Mouse (Mus musculus): ENCODE results near the gene Rnf227. TPM values are rescaled to one million over a fixed set of nuclear protein-coding genes. Genes with fewer than 3 reads are reported as not detected.
A peak's percentile ranks its signal among the peaks of the same experiment; 100 is the strongest.

Gene Rnf227
- total and polyA plus RNA-seq, 2 experiments from 2014 or later, result 225 to 231 TPM

DNA sequence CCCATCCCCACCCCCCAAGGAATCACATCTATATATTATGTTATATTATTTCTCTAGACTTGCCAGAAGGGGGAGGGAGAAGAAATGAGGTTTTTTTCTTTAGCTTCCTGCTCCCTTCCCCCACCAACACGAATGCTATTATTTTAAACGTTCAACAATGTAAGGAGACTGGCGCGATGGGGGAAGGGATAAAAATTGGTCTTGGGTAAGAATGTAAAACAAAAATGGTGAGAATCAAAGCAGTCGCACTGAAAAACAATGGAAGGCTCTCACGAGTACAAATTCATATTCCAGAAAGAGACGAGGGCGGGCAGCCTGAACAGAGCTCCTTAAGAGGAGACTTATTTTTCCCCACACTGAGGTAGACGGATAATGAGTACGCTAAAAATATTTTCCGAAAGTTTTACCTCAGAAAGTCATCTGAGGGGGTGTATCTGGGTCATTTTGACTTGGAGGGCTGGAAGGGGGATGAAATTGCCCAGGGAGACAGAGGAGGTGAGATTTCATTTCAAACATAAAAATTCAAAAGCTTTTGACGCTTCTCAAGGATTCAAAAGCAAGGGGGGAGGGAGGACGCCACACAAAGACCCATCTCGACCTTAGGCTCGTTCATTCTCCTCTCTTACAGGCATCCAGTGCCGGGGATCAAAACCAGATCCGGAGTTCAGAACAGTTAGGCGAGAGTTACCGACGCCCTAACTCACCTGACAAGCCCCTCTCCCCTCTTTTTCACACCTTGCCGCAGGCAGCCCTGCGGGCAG, 26.8 kb downstream of the Rnf227 start:
- H3K9ac ChIP-seq, result peak overlapping the region; percentile 100
- H3K36me3 ChIP-seq (ENCODE audit: insufficient read depth), result peaks cover 22% of the 10 kb centered on the region
- H3K4me3 ChIP-seq (ENCODE audit: low read depth, low read length), result peak overlapping the region; percentile 88
- no peaks in the 10 kb centered on the region for H3K9me3 ChIP-seq (ENCODE audit: low read length)
- ATAC-seq, result no peak
- peak overlapping the region; percentile 100 for H3K27ac ChIP-seq (ENCODE audit: low read depth, low read length)
- H3K4me1 ChIP-seq (ENCODE audit: insufficient read depth), result peaks cover 34% of the 10 kb centered on the region
- WGBS, result under 1% methylated on average over 22 of the region's 22 CpGs
- H3K4me2 ChIP-seq (ENCODE audit: low read depth), result peak overlapping the region; percentile 94
- H3K27me3 ChIP-seq (ENCODE audit: insufficient read depth, low read length), result no peaks in the 10 kb centered on the region
- no peak for TF ChIP-seq CTCF (IDR thresholded peaks at IDR 0.05; ENCODE audit: low read depth)
- DNase-seq, result peak; percentile 35

GRCm38 (mm10) chr11:69367616-69368355, 27.5 kb downstream of the Rnf227 start:
- no peak for DNase-seq

GRCm38 (mm10) chr11:69368356-69369214, 28.3 kb downstream of the Rnf227 start:
- ATAC-seq (no peak), DNase-seq (peak; percentile 32)
- peaks cover 13% of the 10 kb centered on the region for H3K36me3 ChIP-seq (ENCODE audit: insufficient read depth)

More at GRCm38 (mm10) chr11:69367616-69368355, 27.5 kb downstream of the Rnf227 start:
- Histone ChIP-seq H3K9ac (peak overlapping the region; percentile 100), H3K4me2 (ENCODE audit: low read depth) (peak overlapping the region; percentile 94), H3K4me3 (ENCODE audit: low read depth, low read length) (peak overlapping the region; percentile 88), H3K27ac (ENCODE audit: low read depth, low read length) (peak overlapping the region; percentile 100), H3K4me1 (ENCODE audit: insufficient read depth) (peaks cover 40% of the 10 kb centered on the region), H3K9me3 (ENCODE audit: low read length) (no peaks in the 10 kb centered on the region), H3K27me3 (ENCODE audit: insufficient read depth, low read length) (no peaks in the 10 kb centered on the region), H3K36me3 (ENCODE audit: insufficient read depth) (peaks cover 17% of the 10 kb centered on the region)
- 2% methylated on average over 22 of the region's 22 CpGs for WGBS
- no peak for TF ChIP-seq CTCF (IDR thresholded peaks at IDR 0.05; ENCODE audit: low read depth)
- no peak for ATAC-seq

DNA sequence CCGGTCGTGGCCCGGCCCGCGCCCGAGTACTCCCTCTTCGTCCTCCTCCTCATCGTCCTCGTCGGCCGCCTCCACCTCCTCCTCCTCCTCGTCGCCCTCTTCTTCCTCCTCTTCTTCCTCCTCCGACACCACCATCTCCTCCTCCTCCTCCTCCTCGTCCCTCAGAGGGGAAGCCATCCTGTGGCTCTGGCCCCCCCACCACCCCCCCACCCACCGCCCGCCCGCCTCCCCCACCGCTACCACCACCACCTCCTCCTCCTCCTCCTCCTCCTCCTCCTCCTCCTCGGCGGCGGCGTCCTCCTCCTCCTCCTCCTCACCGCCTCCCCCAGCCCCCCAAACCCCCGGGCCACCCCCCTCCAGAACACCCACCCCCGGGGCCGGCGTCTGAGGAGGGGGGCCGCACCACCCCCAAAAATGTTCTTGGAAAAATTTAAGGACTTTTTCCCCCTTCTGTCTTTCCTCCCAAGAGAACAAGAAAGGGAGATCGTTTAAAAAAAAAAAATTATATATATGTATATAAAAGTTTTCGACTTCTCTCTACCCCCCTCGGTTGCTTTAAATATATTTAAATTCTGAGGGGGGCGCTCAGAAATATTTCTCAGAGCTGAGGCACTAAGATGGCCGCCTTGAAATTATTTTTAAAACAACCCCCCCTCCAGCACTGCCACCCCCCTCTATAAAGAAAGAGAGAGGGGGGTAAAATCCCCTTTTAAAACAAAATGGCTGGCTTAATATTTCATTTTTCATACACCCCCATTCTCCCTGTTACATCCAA, 29.1 kb downstream of the Rnf227 start, which contains the start of gene Chd3:
TSS of gene Chd3 (minus strand) at position 192 of the 775 bp plus-strand sequence.
- peaks cover 36% of the 10 kb centered on the region for H3K4me1 ChIP-seq (ENCODE audit: insufficient read depth)
- no peak for ATAC-seq

More at GRCm38 (mm10) chr11:69368356-69369214, 28.3 kb downstream of the Rnf227 start:
- TF ChIP-seq CTCF (IDR thresholded peaks at IDR 0.05; ENCODE audit: low read depth), result no peak
- peak overlapping the region; percentile 88 for H3K4me3 ChIP-seq (ENCODE audit: low read depth, low read length)
- peak overlapping the region; percentile 100 for H3K27ac ChIP-seq (ENCODE audit: low read depth, low read length)
- peak overlapping the region; percentile 94 for H3K4me2 ChIP-seq (ENCODE audit: low read depth)
- H3K27me3 ChIP-seq (ENCODE audit: insufficient read depth, low read length), result no peaks in the 10 kb centered on the region
- under 1% methylated on average over 40 of the region's 106 CpGs for WGBS
- peak overlapping the region; percentile 100 for H3K9ac ChIP-seq
- no peaks in the 10 kb centered on the region for H3K9me3 ChIP-seq (ENCODE audit: low read length)
- peaks cover 40% of the 10 kb centered on the region for H3K4me1 ChIP-seq (ENCODE audit: insufficient read depth)

DNA sequence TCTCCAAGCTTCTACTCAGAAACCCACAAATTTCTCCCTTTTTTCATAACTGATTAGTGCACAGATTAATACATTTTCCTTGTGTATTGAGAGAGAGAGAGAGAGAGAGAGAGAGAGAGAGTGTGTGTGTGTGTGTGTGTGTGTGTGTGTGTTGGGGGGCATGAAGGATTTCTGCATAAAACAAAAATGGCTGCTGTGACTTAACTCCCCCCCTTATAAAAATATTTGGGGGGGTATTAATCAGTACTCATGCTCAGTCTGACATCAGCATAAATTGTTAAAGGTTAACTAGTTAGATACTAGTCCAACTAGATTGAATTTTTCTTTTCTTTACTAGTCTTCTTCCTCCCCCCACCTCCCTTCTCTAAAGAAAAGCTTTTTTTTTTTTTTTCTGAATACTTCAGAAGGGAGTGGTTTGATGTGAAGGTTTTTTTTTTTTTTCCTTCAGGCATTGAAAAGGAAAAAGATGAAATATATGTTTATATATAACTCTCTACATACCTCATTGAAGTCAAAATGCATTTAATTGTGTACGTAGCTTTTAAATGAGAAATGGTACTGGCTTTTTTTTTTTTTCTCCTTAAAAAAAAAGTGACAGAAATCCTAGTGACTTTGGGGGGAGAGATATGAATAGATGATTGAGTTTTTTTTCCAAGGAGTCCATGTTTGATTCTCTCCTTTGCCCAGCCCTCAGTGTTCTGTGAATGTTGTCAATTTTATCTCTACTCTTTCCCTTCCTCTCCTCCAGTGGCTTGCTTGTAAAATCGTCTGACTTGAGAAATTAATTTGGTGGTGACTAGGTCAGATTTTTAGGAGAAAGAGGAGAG, 29.9 kb downstream of the Rnf227 start:
- Histone ChIP-seq H3K4me2 (ENCODE audit: low read depth) (peak overlapping the region; percentile 94), H3K27ac (ENCODE audit: low read depth, low read length) (peak overlapping the region; percentile 100), H3K4me1 (ENCODE audit: insufficient read depth) (peaks cover 28% of the 10 kb centered on the region), H3K4me3 (ENCODE audit: low read depth, low read length) (peak overlapping the region; percentile 88), H3K9me3 (ENCODE audit: low read length) (no peaks in the 10 kb centered on the region), H3K27me3 (ENCODE audit: insufficient read depth, low read length) (no peaks in the 10 kb centered on the region), H3K36me3 (ENCODE audit: insufficient read depth) (0 out of 2 replicates have a peak, but pooled peaks cover 4% of the 10 kb centered on the region), H3K9ac (peak overlapping the region; percentile 100)
- ATAC-seq (peak; percentile 4; the same call in 1 of the 2 replicates), DNase-seq (peak; percentile 66)
- TF ChIP-seq CTCF (IDR thresholded peaks at IDR 0.05; ENCODE audit: low read depth), result no peak
- 17% methylated on average over 2 of the region's 2 CpGs for WGBS

More for the DNA sequence above, 29.1 kb downstream of the Rnf227 start, which contains the start of gene Chd3:
- Histone ChIP-seq H3K4me2 (ENCODE audit: low read depth) (peak within 1 kb of the TSS; percentile 94), H3K27me3 (ENCODE audit: insufficient read depth, low read length) (no peaks in the 10 kb centered on the region), H3K9ac (peak within 1 kb of the TSS; percentile 100), H3K4me3 (ENCODE audit: low read depth, low read length) (peak within 1 kb of the TSS; percentile 88), H3K36me3 (ENCODE audit: insufficient read depth) (peaks cover 5% of the 10 kb centered on the region; the same call in 1 of the 2 replicates), H3K27ac (ENCODE audit: low read depth, low read length) (peak within 1 kb of the TSS; percentile 100), H3K9me3 (ENCODE audit: low read length) (no peaks in the 10 kb centered on the region)
- no peak for DNase-seq
- TF ChIP-seq CTCF (IDR thresholded peaks at IDR 0.05; ENCODE audit: low read depth), result no peak
- WGBS, result under 1% methylated on average over 22 of the region's 34 CpGs

Data from forebrain, postnatal 0 days (tissue).